Mouse (Mus musculus) stomach, embryonic 15.5 days (tissue): ENCODE measurements around the gene Ttpal. TPM values are rescaled to one million over a fixed set of nuclear protein-coding genes. Genes with fewer than 3 reads are reported as not detected.

Experiments used
- polyA plus RNA-seq: library from polyadenylated mRNA; unstranded; fragments of >200 nt; fragmentation: Nextera tagmentation; extraction: Ambion mirVana; gene quantifications from 2 replicates; pipeline ENCODE4 v1.2.1, GENCODE M21; 2015

The Ttpal gene
- polyA plus RNA-seq, 1 experiment from 2014 or later = 26.2 TPM

Other genes starting within 250 kb of the Ttpal start
- 12.7 and 13.1 TPM in 2 replicates for gene Jph2, start 204.3 kb upstream of the Ttpal start, polyA plus RNA-seq
- 79.1 and 84.6 TPM in 2 replicates for gene Oser1, start 177.6 kb upstream of the Ttpal start, polyA plus RNA-seq
- gene Gdap1l1, start 163.8 kb upstream of the Ttpal start, polyA plus RNA-seq = 5.8 and 6.3 TPM in 2 replicates
- gene Fitm2, start 129.7 kb upstream of the Ttpal start, polyA plus RNA-seq = 10.8 TPM in 2 replicates
- 0.19 TPM in 1 of 2 replicates, not detected in the other for gene R3hdml, start 110.0 kb upstream of the Ttpal start, polyA plus RNA-seq
- gene Hnf4a, start 95.5 kb upstream of the Ttpal start, polyA plus RNA-seq = 33.6 and 43.6 TPM in 2 replicates
- 46.3 and 49.1 TPM in 2 replicates for gene Serinc3, start 42.8 kb downstream of the Ttpal start, polyA plus RNA-seq
- gene Pkig, start 56.1 kb downstream of the Ttpal start, polyA plus RNA-seq = 105 and 117 TPM in 2 replicates
- 6.1 and 6.4 TPM in 2 replicates for gene Ada, start 147.9 kb downstream of the Ttpal start, polyA plus RNA-seq
- 0.19 TPM in 1 of 2 replicates, not detected in the other for gene Ccn5, start 218.5 kb downstream of the Ttpal start, polyA plus RNA-seq